Mouse (Mus musculus): ENCODE results near the gene Rsad2. TPM values are rescaled to one million over a fixed set of nuclear protein-coding genes. Genes with fewer than 3 reads are reported as not detected.

Rsad2 gene
- polyA plus RNA-seq, 1 experiment, result 2.9 TPM

DNA sequence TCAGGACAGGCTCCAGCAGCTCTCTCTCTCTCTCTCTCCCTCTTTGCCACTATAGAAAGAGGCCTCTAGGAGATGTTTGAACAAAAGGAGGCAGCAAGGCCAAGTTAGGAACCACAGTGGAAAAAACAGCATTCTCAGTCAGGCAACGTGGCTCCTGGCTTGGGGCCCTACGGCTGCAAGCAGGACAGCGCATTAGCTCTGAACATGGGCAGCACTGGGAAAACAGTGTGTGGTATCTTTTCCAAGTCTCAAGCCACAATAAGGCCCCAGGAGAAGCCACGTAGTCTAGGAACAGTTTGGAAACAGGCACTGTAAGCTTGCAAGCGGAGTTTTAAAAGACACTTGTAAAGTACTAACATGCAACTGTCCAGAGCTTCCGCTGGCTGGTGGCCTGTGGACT lies 43.5 kb downstream of the Rsad2 start:
- Histone ChIP-seq H3K36me3 (ENCODE audit: control insufficient read depth, insufficient read depth, low read length) (no peaks in the 10 kb centered on the region), H3K27ac (ENCODE audit: control insufficient read depth, insufficient read depth, low read length) (no peak overlapping the region), H3K27me3 (ENCODE audit: control insufficient read depth, insufficient read depth, low read length) (no peaks in the 10 kb centered on the region), H3K4me3 (ENCODE audit: control insufficient read depth, insufficient read depth, low read length) (no peak overlapping the region), H3K4me1 (replicated peaks; ENCODE audit: control insufficient read depth, insufficient read depth, low read length) (peaks cover 8% of the 10 kb centered on the region)
- 91% methylated on average over 6 of the region's 6 CpGs for WGBS
- no peak for TF ChIP-seq CTCF (IDR thresholded peaks at IDR 0.05; ENCODE audit: borderline replicate concordance, control insufficient read depth, extremely low read depth, insufficient read depth, low read length, poor library complexity)
- TF ChIP-seq POLR2A (IDR thresholded peaks at IDR 0.05; ENCODE audit: control insufficient read depth, extremely low read depth, insufficient read depth, low read length, poor library complexity), result no peak
- DNase-seq, result no peak

DNA sequence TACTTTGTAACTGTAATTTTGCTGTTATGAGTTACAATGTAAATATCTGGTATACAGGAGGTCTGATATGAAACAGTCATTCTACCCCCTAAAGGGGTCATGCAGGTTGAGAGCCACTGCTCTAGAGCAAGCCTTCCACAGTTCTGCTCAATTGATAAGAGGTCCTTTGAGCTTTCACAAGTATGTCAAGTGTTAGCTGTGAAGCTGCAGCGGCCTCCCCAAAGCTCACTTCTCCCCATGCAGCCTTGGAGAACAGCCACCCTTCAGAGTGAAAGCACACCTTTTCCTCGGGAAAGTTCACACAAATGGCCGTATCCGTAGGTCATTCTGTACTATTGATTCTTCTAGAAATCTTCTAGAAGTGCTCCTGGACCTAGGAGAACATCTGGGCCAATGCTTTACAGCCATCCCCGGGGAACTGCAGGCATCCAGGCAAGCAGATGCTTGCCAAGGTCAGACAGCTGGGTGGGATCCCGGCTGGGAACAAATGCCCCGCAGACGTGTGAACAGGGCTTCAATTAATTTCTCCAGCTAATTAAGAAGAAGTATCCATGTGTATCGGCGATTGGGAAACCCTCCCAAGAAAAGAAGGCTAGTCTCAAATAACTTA lies 44.3 kb downstream of the Rsad2 start:
- no peak overlapping the region for H3K27ac ChIP-seq (ENCODE audit: control insufficient read depth, insufficient read depth, low read length)
- TF ChIP-seq CTCF (IDR thresholded peaks at IDR 0.05; ENCODE audit: borderline replicate concordance, control insufficient read depth, extremely low read depth, insufficient read depth, low read length, poor library complexity), result no peak
- no peak for TF ChIP-seq POLR2A (IDR thresholded peaks at IDR 0.05; ENCODE audit: control insufficient read depth, extremely low read depth, insufficient read depth, low read length, poor library complexity)
- peaks cover 7% of the 10 kb centered on the region for H3K4me1 ChIP-seq (replicated peaks; ENCODE audit: control insufficient read depth, insufficient read depth, low read length)
- H3K27me3 ChIP-seq (ENCODE audit: control insufficient read depth, insufficient read depth, low read length), result no peaks in the 10 kb centered on the region
- no peaks in the 10 kb centered on the region for H3K36me3 ChIP-seq (ENCODE audit: control insufficient read depth, insufficient read depth, low read length)
- DNase-seq, result no peak
- no peak overlapping the region for H3K4me3 ChIP-seq (ENCODE audit: control insufficient read depth, insufficient read depth, low read length)
- WGBS, result 93% methylated on average over 10 of the region's 10 CpGs

DNA sequence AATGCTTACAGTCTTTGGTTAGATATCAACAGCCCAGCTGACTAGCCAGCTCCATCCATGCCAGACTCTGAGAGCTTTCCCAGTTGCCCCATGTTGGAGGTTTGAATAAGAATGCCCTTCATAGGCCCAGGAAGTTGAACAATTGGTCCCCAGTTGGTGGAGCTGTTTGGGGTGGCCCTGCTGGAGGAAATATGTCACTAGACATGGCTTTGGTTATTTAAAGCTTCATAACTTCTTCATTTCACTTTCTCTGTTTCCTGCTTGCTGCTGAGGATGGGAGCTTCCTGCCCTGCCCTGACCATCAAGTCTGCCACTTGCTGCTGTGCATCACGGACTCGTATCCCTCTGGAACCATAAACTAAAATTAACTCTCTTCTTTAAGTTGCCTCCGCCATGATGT lies 45.8 kb downstream of the Rsad2 start:
- no peak overlapping the region for H3K27ac ChIP-seq (ENCODE audit: control insufficient read depth, insufficient read depth, low read length)
- no peaks in the 10 kb centered on the region for H3K27me3 ChIP-seq (ENCODE audit: control insufficient read depth, insufficient read depth, low read length)
- WGBS, result 94% methylated on average over 3 of the region's 3 CpGs
- TF ChIP-seq CTCF (IDR thresholded peaks at IDR 0.05; ENCODE audit: borderline replicate concordance, control insufficient read depth, extremely low read depth, insufficient read depth, low read length, poor library complexity), result no peak
- TF ChIP-seq POLR2A (IDR thresholded peaks at IDR 0.05; ENCODE audit: control insufficient read depth, extremely low read depth, insufficient read depth, low read length, poor library complexity), result no peak
- no peak overlapping the region for H3K4me3 ChIP-seq (ENCODE audit: control insufficient read depth, insufficient read depth, low read length)
- no peaks in the 10 kb centered on the region for H3K36me3 ChIP-seq (ENCODE audit: control insufficient read depth, insufficient read depth, low read length)
- H3K4me1 ChIP-seq (replicated peaks; ENCODE audit: control insufficient read depth, insufficient read depth, low read length), result peaks cover 7% of the 10 kb centered on the region
- no peak for DNase-seq

DNA sequence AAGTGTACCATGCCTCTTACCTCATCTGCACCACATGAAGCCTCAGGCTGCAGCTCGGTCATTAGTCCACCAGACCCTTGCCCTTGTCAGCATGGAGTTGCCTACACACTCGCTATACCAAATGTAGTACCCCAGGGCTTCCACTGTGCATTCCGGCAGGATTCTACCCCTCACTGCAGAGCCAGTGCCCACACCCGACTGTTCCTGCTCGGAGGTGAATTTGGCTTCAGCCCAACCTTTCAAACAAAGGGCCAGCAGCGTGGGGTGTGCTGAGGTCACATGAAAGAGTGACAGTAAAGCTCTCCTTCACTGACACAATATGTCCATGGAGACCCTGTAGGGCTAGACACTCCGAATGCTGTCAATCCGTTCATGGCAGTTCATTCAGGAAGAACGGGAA lies 47.5 kb downstream of the Rsad2 start:
- no peak for TF ChIP-seq CTCF (IDR thresholded peaks at IDR 0.05; ENCODE audit: borderline replicate concordance, control insufficient read depth, extremely low read depth, insufficient read depth, low read length, poor library complexity)
- 89% methylated on average over 9 of the region's 9 CpGs for WGBS
- Histone ChIP-seq H3K27ac (ENCODE audit: control insufficient read depth, insufficient read depth, low read length) (no peak overlapping the region), H3K36me3 (ENCODE audit: control insufficient read depth, insufficient read depth, low read length) (no peaks in the 10 kb centered on the region), H3K27me3 (ENCODE audit: control insufficient read depth, insufficient read depth, low read length) (no peaks in the 10 kb centered on the region), H3K4me3 (ENCODE audit: control insufficient read depth, insufficient read depth, low read length) (no peak overlapping the region), H3K4me1 (replicated peaks; ENCODE audit: control insufficient read depth, insufficient read depth, low read length) (peaks cover 9% of the 10 kb centered on the region)
- DNase-seq, result no peak

DNA sequence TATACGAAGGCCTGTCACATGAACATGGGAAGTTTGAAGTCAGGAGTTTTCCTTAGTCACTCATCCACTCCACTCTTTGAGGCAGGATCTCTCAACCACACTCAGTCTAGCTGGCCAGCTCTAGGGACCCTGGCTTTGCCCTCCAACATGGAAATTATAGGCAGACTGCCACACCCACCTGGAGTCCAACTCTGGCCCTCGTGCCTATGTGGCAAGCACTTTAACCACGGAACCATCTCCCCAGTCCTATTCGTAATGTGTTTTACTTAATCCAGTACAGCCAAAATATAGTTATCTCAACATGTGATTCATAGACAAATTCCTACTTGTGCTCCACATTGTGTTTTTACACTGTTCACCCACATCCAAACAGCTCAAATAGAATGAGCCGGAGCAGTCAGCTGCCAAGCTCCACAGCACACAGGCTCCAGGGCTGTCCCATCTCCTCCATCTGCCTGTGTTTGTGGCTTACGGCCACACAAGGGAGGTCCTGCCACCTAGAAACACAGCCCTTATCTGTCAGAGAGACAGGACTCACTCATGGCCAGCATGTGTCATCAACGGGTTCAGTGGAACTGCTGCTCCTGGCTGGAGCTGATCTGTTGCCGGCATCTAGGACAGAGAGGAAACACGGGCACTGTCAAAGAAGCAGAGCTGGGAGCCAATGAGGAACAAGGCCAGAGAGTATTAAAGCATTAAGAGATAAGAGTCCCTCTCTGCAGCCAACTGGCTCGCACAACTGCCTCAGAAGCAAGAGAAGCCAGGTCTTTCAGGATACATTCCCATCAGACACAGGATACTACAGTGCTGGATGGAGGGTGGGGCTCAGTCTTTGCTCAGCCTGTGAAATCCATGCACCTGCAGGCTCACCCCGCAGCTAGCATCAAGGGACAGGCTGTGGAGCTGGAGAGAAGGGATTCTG lies 51.2 kb downstream of the Rsad2 start:
- TF ChIP-seq CTCF (IDR thresholded peaks at IDR 0.05; ENCODE audit: borderline replicate concordance, control insufficient read depth, extremely low read depth, insufficient read depth, low read length, poor library complexity) (no peak), POLR2A (IDR thresholded peaks at IDR 0.05; ENCODE audit: control insufficient read depth, extremely low read depth, insufficient read depth, low read length, poor library complexity) (no peak)
- Histone ChIP-seq H3K36me3 (ENCODE audit: control insufficient read depth, insufficient read depth, low read length) (no peaks in the 10 kb centered on the region), H3K4me3 (ENCODE audit: control insufficient read depth, insufficient read depth, low read length) (no peak overlapping the region), H3K27ac (ENCODE audit: control insufficient read depth, insufficient read depth, low read length) (no peak overlapping the region), H3K4me1 (replicated peaks; ENCODE audit: control insufficient read depth, insufficient read depth, low read length) (peaks cover 29% of the 10 kb centered on the region), H3K27me3 (ENCODE audit: control insufficient read depth, insufficient read depth, low read length) (no peaks in the 10 kb centered on the region)
- 70% methylated on average over 11 of the region's 11 CpGs for WGBS
- DNase-seq, result no peak

DNA sequence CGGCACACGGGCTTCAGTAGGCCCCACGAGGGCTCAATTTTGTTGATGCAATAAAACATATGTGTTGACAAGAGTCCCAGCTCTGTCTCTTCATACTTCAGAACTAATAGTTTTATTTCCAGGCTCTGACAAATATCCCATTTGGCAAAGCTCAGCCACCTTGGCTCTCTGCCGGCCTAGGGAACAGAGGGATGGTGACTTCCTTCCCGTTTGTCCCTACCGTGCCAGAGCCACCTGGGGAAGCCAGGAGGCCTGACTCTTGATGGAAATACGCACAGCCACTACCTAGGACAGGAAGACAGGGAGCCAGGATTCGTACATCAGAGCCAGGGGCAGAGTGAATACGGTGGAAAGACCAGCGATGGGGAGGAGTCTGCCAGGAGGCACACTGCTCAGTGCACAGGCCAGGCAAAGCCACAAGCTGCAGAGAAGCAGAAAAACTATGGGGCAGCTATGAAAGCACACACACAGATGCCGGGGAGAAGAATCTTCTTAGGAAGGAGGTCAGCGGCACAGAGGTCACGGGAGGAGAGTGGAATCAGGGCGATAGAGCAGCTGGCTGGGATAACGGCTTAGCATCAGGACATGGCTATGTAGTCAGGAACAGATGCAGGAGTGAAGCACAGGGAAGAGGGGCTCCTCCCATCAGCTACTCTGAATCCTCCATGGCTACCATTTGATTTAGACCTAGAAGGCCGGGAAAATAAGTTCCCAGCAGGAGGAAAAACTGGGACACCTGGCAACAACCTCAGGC lies 52.7 kb downstream of the Rsad2 start:
- Histone ChIP-seq H3K36me3 (ENCODE audit: control insufficient read depth, insufficient read depth, low read length) (no peaks in the 10 kb centered on the region), H3K4me1 (replicated peaks; ENCODE audit: control insufficient read depth, insufficient read depth, low read length) (peaks cover 28% of the 10 kb centered on the region), H3K27me3 (ENCODE audit: control insufficient read depth, insufficient read depth, low read length) (no peaks in the 10 kb centered on the region), H3K4me3 (ENCODE audit: control insufficient read depth, insufficient read depth, low read length) (no peak overlapping the region), H3K27ac (ENCODE audit: control insufficient read depth, insufficient read depth, low read length) (no peak overlapping the region)
- no peak for TF ChIP-seq POLR2A (IDR thresholded peaks at IDR 0.05; ENCODE audit: control insufficient read depth, extremely low read depth, insufficient read depth, low read length, poor library complexity)
- TF ChIP-seq CTCF (IDR thresholded peaks at IDR 0.05; ENCODE audit: borderline replicate concordance, control insufficient read depth, extremely low read depth, insufficient read depth, low read length, poor library complexity), result no peak
- 78% methylated on average over 16 of the region's 16 CpGs for WGBS
- DNase-seq, result no peak
